ENCODE assay signal across 9 mouse cellular contexts in genomic region chr14:105542486-105543145, GRCm38 (mm10).
DNase-seq lines count a peak whose midpoint lies in the region; ATAC-seq and TF ChIP-seq lines count a peak whose summit lies in the region.
"Had no signal": no experiment of that assay in that cellular context is flagged by ENCODE, and none has a peak within 500 bp of the region (broad histone marks: within the 10 kb centered on the region; RNA-seq: fewer than 3 reads in every experiment).

No protein-coding gene starts in this region.

- H3K27me3 ChIP-seq in lung, postnatal 0 days (replicated peaks; ENCODE audit: insufficient read depth, low read length): no peaks in the 10 kb centered on the region
- no peaks in the 10 kb centered on the region for H3K27me3 ChIP-seq in hindbrain, postnatal 0 days (ENCODE audit: insufficient read depth, low read length)
- no peaks in the 10 kb centered on the region for H3K27me3 ChIP-seq in neural tube, embryonic 15.5 days (replicated peaks)

- peak overlapping the region; percentile 22; the same call in 1 of the 2 replicates for H3K4me2 ChIP-seq in lung, postnatal 0 days (replicated peaks; ENCODE audit: low read depth, low read length)
- H3K4me2 ChIP-seq in hindbrain, postnatal 0 days (ENCODE audit: low read depth, low read length): peak overlapping the region; percentile 53
- peak overlapping the region; percentile 49 for H3K4me2 ChIP-seq in neural tube, embryonic 15.5 days

- no peaks in the 10 kb centered on the region for H3K9me3 ChIP-seq in lung, postnatal 0 days (ENCODE audit: low read length)
- no peaks in the 10 kb centered on the region for H3K9me3 ChIP-seq in hindbrain, postnatal 0 days (ENCODE audit: low read length)
- H3K9me3 ChIP-seq in neural tube, embryonic 15.5 days (replicated peaks): no peaks in the 10 kb centered on the region

- H3K27ac ChIP-seq in gastrocnemius, adult 2 months: no peak overlapping the region
- H3K27ac ChIP-seq in lung, postnatal 0 days (ENCODE audit: low read length): no peak overlapping the region
- peak overlapping the region; percentile 48 for H3K27ac ChIP-seq in hindbrain, postnatal 0 days
- peak overlapping the region; percentile 67 for H3K27ac ChIP-seq in neural tube, embryonic 15.5 days (replicated peaks)

- no peak overlapping the region for H3K9ac ChIP-seq in lung, postnatal 0 days (replicated peaks; ENCODE audit: low read depth)
- H3K9ac ChIP-seq in hindbrain, postnatal 0 days (replicated peaks; ENCODE audit: low read length): peak overlapping the region; percentile 33; the same call in 1 of the 2 replicates
- H3K9ac ChIP-seq in neural tube, embryonic 15.5 days (replicated peaks): 0 out of 2 replicates have a peak overlapping the region, but pooled peaks have one; percentile 30

- 34% methylated on average over 15 of the region's 15 CpGs for WGBS in lung, postnatal 0 days
- 4% methylated on average over 15 of the region's 15 CpGs for WGBS in hindbrain, postnatal 0 days
- WGBS in neural tube, embryonic 15.5 days: 9% methylated on average over 15 of the region's 15 CpGs

- no peak for TF ChIP-seq EP300 in lung, postnatal 0 days (IDR thresholded peaks at IDR 0.05)

- no peaks in the 10 kb centered on the region for H3K36me3 ChIP-seq in lung, postnatal 0 days (ENCODE audit: insufficient read depth, low read length)
- H3K36me3 ChIP-seq in hindbrain, postnatal 0 days (ENCODE audit: insufficient read depth, low read length): no peaks in the 10 kb centered on the region
- H3K36me3 ChIP-seq in neural tube, embryonic 15.5 days: no peaks in the 10 kb centered on the region

- intact Hi-C loops in gastrocnemius, adult 2 months (cut with DNase I): no loop called here

- TF ChIP-seq CTCF in gastrocnemius, adult 2 months (IDR thresholded peaks at IDR 0.05): no peak
- no peak for TF ChIP-seq CTCF in lung, postnatal 0 days (IDR thresholded peaks at IDR 0.05)
- no peak for TF ChIP-seq CTCF in hindbrain, postnatal 0 days (IDR thresholded peaks at IDR 0.05; ENCODE audit: low read depth)

- H3K4me3 ChIP-seq in gastrocnemius, adult 2 months: peak overlapping the region; percentile 40
- H3K4me3 ChIP-seq in lung, postnatal 0 days (ENCODE audit: low read depth, low read length): no peak overlapping the region
- peak overlapping the region; percentile 23 for H3K4me3 ChIP-seq in hindbrain, postnatal 0 days (ENCODE audit: low read length)
- peak overlapping the region; percentile 25 for H3K4me3 ChIP-seq in neural tube, embryonic 15.5 days (replicated peaks)

- no peaks in the 10 kb centered on the region for H3K4me1 ChIP-seq in lung, postnatal 0 days (ENCODE audit: insufficient read depth, low read depth, low read length)
- H3K4me1 ChIP-seq in hindbrain, postnatal 0 days (ENCODE audit: insufficient read depth, low read length): no peaks in the 10 kb centered on the region
- H3K4me1 ChIP-seq in neural tube, embryonic 15.5 days: no peaks in the 10 kb centered on the region; the same call in 1 of the 2 replicates

- no peak for ATAC-seq in lung, postnatal 0 days
- ATAC-seq in hindbrain, postnatal 0 days: peak; percentile 86
- ATAC-seq in neural tube, embryonic 15.5 days (ENCODE audit: low FRiP score): peak; percentile 83

- no peak for DNase-seq in gastrocnemius, adult 2 months
- DNase-seq in gastrocnemius, adult 8-10 months (ENCODE audit: low spot score in 2 of 2): no peak
- DNase-seq in lung, postnatal 0 days (ENCODE audit: low spot score): no peak
- DNase-seq in lung, postnatal 14 days: no peak
- DNase-seq in hindbrain, postnatal 0 days (ENCODE audit: low spot score): peak; percentile 74
- no peak for DNase-seq in right cerebral cortex, adult 18-20 months
- no peak for DNase-seq in frontal cortex, postnatal 14 days (ENCODE audit: low spot score in 2 of 2)
- DNase-seq: adrenal gland, adult 2 months had no signal

Comparison
In these comparisons a context has a peak if more than half of its experiments do, and no peak if none do; other contexts are left out.
1. H3K27ac ChIP-seq: peak in hindbrain, postnatal 0 days (single experiment) and neural tube, embryonic 15.5 days (single experiment); none in gastrocnemius, adult 2 months (single experiment) and lung, postnatal 0 days (single experiment).
2. Peak in every context shown above with its lines, with median percentiles within 50 percentile points of each other: H3K4me2 ChIP-seq.